Mouse (Mus musculus): Measurements from ENCODE around the gene Tti1.
A peak's percentile ranks its signal among the peaks of the same experiment; 100 is the strongest.

The Tti1 gene

GRCm38 (mm10) chr2:157974604-157975501, 53.4 kb downstream of the Tti1 start:
- no peak for DNase-seq (ENCODE audit: low read depth)

GRCm38 (mm10) chr2:157970669-157971068, 57.6 kb downstream of the Tti1 start:
- peak; percentile 48 for DNase-seq (ENCODE audit: low read depth)

- no peak for DNase-seq (ENCODE audit: low read depth)
Observed at GRCm38 (mm10) chr2:157970124-157970523, 58.1 kb downstream of the Tti1 start.

- DNase-seq (ENCODE audit: low read depth), result no peak
Observed at GRCm38 (mm10) chr2:157967856-157968255, 60.4 kb downstream of the Tti1 start.

- DNase-seq (ENCODE audit: low read depth), result no peak
Observed at GRCm38 (mm10) chr2:157957707-157958108, 70.5 kb downstream of the Tti1 start.

GRCm38 (mm10) chr2:157953978-157954377, 74.3 kb downstream of the Tti1 start:
- DNase-seq (ENCODE audit: low read depth), result no peak

- no peak for DNase-seq (ENCODE audit: low read depth)
Observed at GRCm38 (mm10) chr2:157944156-157944893, 83.9 kb downstream of the Tti1 start.

- no peak for DNase-seq (ENCODE audit: low read depth)
Observed at GRCm38 (mm10) chr2:157943514-157944155, 84.6 kb downstream of the Tti1 start.

- no peak for DNase-seq (ENCODE audit: low read depth)
Observed at GRCm38 (mm10) chr2:157940586-157941185, 87.5 kb downstream of the Tti1 start.

- no peak for DNase-seq (ENCODE audit: low read depth)
Observed at GRCm38 (mm10) chr2:157936676-157937075, 91.6 kb downstream of the Tti1 start.

GRCm38 (mm10) chr2:157935444-157936171, 92.6 kb downstream of the Tti1 start:
- no peak for DNase-seq (ENCODE audit: low read depth)

- peak; percentile 9 for DNase-seq (ENCODE audit: low read depth)
Observed at GRCm38 (mm10) chr2:157932655-157933054, 95.6 kb downstream of the Tti1 start.
